Mouse (Mus musculus) hindbrain, embryonic 16.5 days (tissue): ENCODE results near the gene Ube2r2. TPM values are rescaled to one million over a fixed set of nuclear protein-coding genes. Genes with fewer than 3 reads are reported as not detected.

Experiments used
- ATAC-seq: fragments of 200-750 bp; cut with Nextera tagmentation; 2 replicates; pipeline ENCODE4 v1.8.0; 2017; ENCODE audit warnings: moderate TSS enrichment, moderate library complexity
- H3K27ac ChIP-seq: fragments of 300-500 bp; sonication (generic); 2 replicates; pipeline ENCODE4 v1.5.1; 2014; ENCODE audit warnings: low read depth, mild to moderate bottlenecking, control low read depth, low read length, moderate library complexity
- H3K27me3 ChIP-seq: fragments of 300-500 bp; sonication (generic); replicated peaks from 2 replicates; pipeline ENCODE4 v1.6.1; 2014; ENCODE audit warnings: low read length; ENCODE audit not compliant: control insufficient read depth, insufficient read depth
- H3K36me3 ChIP-seq: fragments of 300-500 bp; sonication (generic); 2 replicates; pipeline ENCODE4 v1.6.1; 2014; ENCODE audit warnings: mild to moderate bottlenecking, low read length, moderate library complexity, mixed read lengths; ENCODE audit not compliant: control insufficient read depth, insufficient read depth
- H3K4me1 ChIP-seq: fragments of 300-500 bp; sonication (generic); 2 replicates; pipeline ENCODE4 v1.6.1; 2014; ENCODE audit warnings: low read depth, low read length; ENCODE audit not compliant: control insufficient read depth, insufficient read depth
- H3K4me2 ChIP-seq: fragments of 300-500 bp; sonication (generic); 2 replicates; pipeline ENCODE4 v1.6.1; 2014; ENCODE audit warnings: mild to moderate bottlenecking, low read length, control low read depth, moderate library complexity
- H3K4me3 ChIP-seq: fragments of 300-500 bp; sonication (generic); 2 replicates; pipeline ENCODE4 v1.5.1; 2014; ENCODE audit warnings: mild to moderate bottlenecking, low read length, control low read depth, moderate library complexity
- H3K9ac ChIP-seq: fragments of 300-500 bp; sonication (generic); 2 replicates; pipeline ENCODE4 v1.6.1; 2014; ENCODE audit warnings: low read depth, mild to moderate bottlenecking, control low read depth, low read length, moderate library complexity
- H3K9me3 ChIP-seq: fragments of 300-500 bp; sonication (generic); 2 replicates; pipeline ENCODE4 v1.6.1; 2014; ENCODE audit warnings: mild to moderate bottlenecking, low read length, moderate library complexity; ENCODE audit not compliant: control insufficient read depth
- WGBS: fragments of 180-500 bp; shearing (Covaris S2); extraction: QIAGEN DNeasy Blood & Tissue Kit; methylation state at CpG from one replicate; pipeline ENCODE4 v1.1.7; 2014; 5-methylcytosine and 5-hydroxymethylcytosine counted together
- polyA plus RNA-seq: library from polyadenylated mRNA; unstranded; fragments of >200 nt; fragmentation: Nextera tagmentation; extraction: Ambion mirVana; gene quantifications from 2 replicates; pipeline ENCODE4 v1.2.1, GENCODE M21; 2015

Gene Ube2r2
- polyA plus RNA-seq, 1 experiment from 2014 or later = 42.7 TPM

DNA sequence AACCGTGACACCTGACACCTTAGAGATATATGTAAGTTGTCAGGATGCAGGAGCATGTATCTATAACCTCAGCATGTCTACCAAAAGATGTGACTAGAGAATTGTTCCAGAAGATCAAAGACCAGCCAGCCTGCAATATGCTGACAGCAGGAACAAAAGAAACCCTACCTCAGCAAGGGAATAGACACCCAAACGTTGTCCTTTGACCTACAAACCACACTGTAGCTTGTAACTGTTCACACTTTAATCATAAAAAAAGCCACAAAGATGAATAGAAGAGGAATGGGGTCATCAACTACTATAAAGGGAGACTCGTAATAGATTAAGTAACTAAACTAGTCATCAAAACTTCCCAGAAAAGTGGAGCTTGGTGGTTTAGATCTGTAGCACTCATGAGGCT lies 105.4 kb downstream of the Ube2r2 start:
- WGBS = 79% methylated on average over 3 of the region's 3 CpGs
- H3K36me3 ChIP-seq = no peaks in the 10 kb centered on the region
- no peak overlapping the region for H3K4me3 ChIP-seq
- H3K4me1 ChIP-seq = no peaks in the 10 kb centered on the region
- H3K27me3 ChIP-seq = no peaks in the 10 kb centered on the region
- no peak overlapping the region for H3K27ac ChIP-seq
- H3K4me2 ChIP-seq = no peak overlapping the region
- H3K9ac ChIP-seq = no peak overlapping the region
- no peaks in the 10 kb centered on the region for H3K9me3 ChIP-seq
- no peak for ATAC-seq

Other genes with a start within 250 kb of the Ube2r2 start
- gene Spink4, start 215.7 kb upstream of the Ube2r2 start, polyA plus RNA-seq = not detected in 2 replicates
- gene Bag1, start 187.4 kb upstream of the Ube2r2 start, polyA plus RNA-seq = 182 and 191 TPM in 2 replicates
- gene Chmp5, start 187.3 kb upstream of the Ube2r2 start, polyA plus RNA-seq = 147 TPM in 2 replicates
- gene Nfx1, start 164.8 kb upstream of the Ube2r2 start, polyA plus RNA-seq = 87.5 and 102 TPM in 2 replicates
- 0.07 TPM in 1 of 2 replicates, not detected in the other for gene Aqp7, start 87.6 kb upstream of the Ube2r2 start, polyA plus RNA-seq
- 0.16 TPM in 1 of 2 replicates, not detected in the other for gene Aqp3, start 37.6 kb upstream of the Ube2r2 start, polyA plus RNA-seq
- gene Nol6, start 11.3 kb upstream of the Ube2r2 start, polyA plus RNA-seq = 37.1 and 47.9 TPM in 2 replicates
- gene Ubap2, start 139.4 kb downstream of the Ube2r2 start, polyA plus RNA-seq = 50.1 and 60.2 TPM in 2 replicates
- gene Dcaf12, start 179.1 kb downstream of the Ube2r2 start, polyA plus RNA-seq = 75.5 and 81.4 TPM in 2 replicates
- 64.3 and 69.4 TPM in 2 replicates for gene Ubap1, start 213.3 kb downstream of the Ube2r2 start, polyA plus RNA-seq